Mouse (Mus musculus) stomach, postnatal 0 days (tissue): ENCODE data around the gene Gse1.

Experiments
- CTCF ChIP-seq: IDR thresholded peaks from 2 replicates; pipeline ENCODE4 v1.5.1; 2016; ENCODE audit warnings: antibody characterized with exemption, low read depth, mild to moderate bottlenecking, moderate library complexity
- EP300 ChIP-seq: optimal IDR thresholded peaks from 2 replicates; pipeline ENCODE3; 2016; ENCODE audit warnings: antibody characterized with exemption

GRCm38 (mm10) chr8:120406008-120406632, 177.9 kb downstream of the Gse1 start:
- no peak for TF ChIP-seq CTCF
- no peak for TF ChIP-seq EP300
